Mouse (Mus musculus): ENCODE data around the gene Dock10. TPM values are rescaled to one million over a fixed set of nuclear protein-coding genes. Genes with fewer than 3 reads are reported as not detected.

Dock10 gene
- polyA plus RNA-seq, 1 experiment from 2014 or later, result 2.1 TPM

GRCm38 (mm10) chr1:80541522-80541921 lies 216.8 kb downstream of the Dock10 start:
- H3K4me1 ChIP-seq, result no peaks in the 10 kb centered on the region
- ATAC-seq (replicated peaks), result no peak
- H3K4me3 ChIP-seq, result no peak overlapping the region
- H3K4me2 ChIP-seq (replicated peaks), result no peak overlapping the region
- H3K27me3 ChIP-seq, result no peaks in the 10 kb centered on the region
- WGBS, result 84% methylated on average over 3 of the region's 3 CpGs
- no peaks in the 10 kb centered on the region for H3K9me3 ChIP-seq
- no peak overlapping the region for H3K27ac ChIP-seq (replicated peaks)
- no peak overlapping the region for H3K9ac ChIP-seq (replicated peaks)
- no peaks in the 10 kb centered on the region for H3K36me3 ChIP-seq

GRCm38 (mm10) chr1:80522197-80522596 lies 236.1 kb downstream of the Dock10 start:
- ATAC-seq (replicated peaks), result no peak
- no peak overlapping the region for H3K9ac ChIP-seq (replicated peaks)
- no peaks in the 10 kb centered on the region for H3K36me3 ChIP-seq
- no peaks in the 10 kb centered on the region for H3K9me3 ChIP-seq
- H3K4me1 ChIP-seq, result peaks cover 13% of the 10 kb centered on the region
- no peak overlapping the region for H3K4me2 ChIP-seq (replicated peaks)
- H3K27ac ChIP-seq (replicated peaks), result no peak overlapping the region
- 74% methylated on average over 5 of the region's 5 CpGs for WGBS
- H3K27me3 ChIP-seq, result no peaks in the 10 kb centered on the region
- no peak overlapping the region for H3K4me3 ChIP-seq

DNA sequence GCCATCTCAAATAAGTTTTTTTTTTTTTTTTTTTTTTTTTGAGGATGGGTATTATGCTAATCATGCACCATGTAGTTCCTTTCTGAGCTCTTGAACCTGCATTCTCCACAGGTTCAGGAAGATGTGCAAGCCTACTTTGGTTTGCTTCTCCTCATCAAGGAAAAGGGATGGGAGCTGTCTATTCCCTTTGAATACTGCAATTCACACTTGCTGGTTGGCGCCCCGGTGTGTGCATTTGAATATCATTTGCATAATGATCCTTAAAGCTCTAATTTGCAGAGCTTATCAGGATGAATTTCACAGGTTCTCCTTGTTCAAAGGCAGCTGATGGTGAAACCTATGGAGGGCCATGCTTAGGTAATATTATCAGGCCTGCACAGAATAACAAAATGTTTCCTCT lies 237.9 kb downstream of the Dock10 start:
- H3K36me3 ChIP-seq, result no peaks in the 10 kb centered on the region
- H3K4me1 ChIP-seq, result peaks cover 13% of the 10 kb centered on the region
- H3K27ac ChIP-seq (replicated peaks), result no peak overlapping the region
- no peak overlapping the region for H3K4me2 ChIP-seq (replicated peaks)
- no peak overlapping the region for H3K4me3 ChIP-seq
- WGBS, result 1% methylated on average over 2 of the region's 2 CpGs
- H3K9me3 ChIP-seq, result no peaks in the 10 kb centered on the region
- H3K9ac ChIP-seq (replicated peaks), result no peak overlapping the region
- H3K27me3 ChIP-seq, result no peaks in the 10 kb centered on the region
- ATAC-seq (replicated peaks), result peak; percentile 53

- peaks cover 13% of the 10 kb centered on the region for H3K4me1 ChIP-seq
- no peak overlapping the region for H3K9ac ChIP-seq (replicated peaks)
- peak; percentile 51; the same call in 1 of the 2 replicates for ATAC-seq (replicated peaks)
- H3K27ac ChIP-seq (replicated peaks), result no peak overlapping the region; the same call in 1 of the 2 replicates
- H3K4me3 ChIP-seq, result no peak overlapping the region
- H3K4me2 ChIP-seq (replicated peaks), result no peak overlapping the region
- H3K27me3 ChIP-seq, result no peaks in the 10 kb centered on the region
- 6% methylated on average over 1 of the region's 1 CpGs for WGBS
- no peaks in the 10 kb centered on the region for H3K9me3 ChIP-seq
- no peaks in the 10 kb centered on the region for H3K36me3 ChIP-seq
Measured at GRCm38 (mm10) chr1:80519893-80520292, 238.4 kb downstream of the Dock10 start.

DNA sequence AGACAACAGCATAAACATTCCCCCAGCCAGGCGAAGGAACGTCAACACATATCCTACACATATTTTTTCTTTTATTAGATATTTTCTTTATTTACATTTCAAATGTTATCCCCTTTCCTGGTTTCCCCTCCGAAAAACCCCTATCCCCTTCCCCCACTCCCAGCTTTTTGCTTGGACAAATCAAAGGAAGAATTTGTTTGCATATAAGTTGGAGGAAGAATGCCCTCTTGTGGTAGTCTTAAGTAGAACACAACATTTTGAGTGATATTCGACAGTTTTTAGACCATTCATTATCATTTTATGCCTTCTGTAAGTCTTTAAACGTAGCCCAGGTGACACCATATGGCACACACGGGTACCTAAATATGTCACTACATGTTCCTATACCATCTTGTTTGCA lies 242.5 kb downstream of the Dock10 start:
- ATAC-seq (replicated peaks), result no peak
- Histone ChIP-seq H3K9ac (replicated peaks) (no peak overlapping the region), H3K9me3 (no peaks in the 10 kb centered on the region), H3K4me1 (peaks cover 12% of the 10 kb centered on the region), H3K4me2 (replicated peaks) (no peak overlapping the region), H3K27ac (replicated peaks) (no peak overlapping the region), H3K4me3 (no peak overlapping the region), H3K36me3 (no peaks in the 10 kb centered on the region), H3K27me3 (no peaks in the 10 kb centered on the region)
- 35% methylated on average over 6 of the region's 6 CpGs for WGBS

DNA sequence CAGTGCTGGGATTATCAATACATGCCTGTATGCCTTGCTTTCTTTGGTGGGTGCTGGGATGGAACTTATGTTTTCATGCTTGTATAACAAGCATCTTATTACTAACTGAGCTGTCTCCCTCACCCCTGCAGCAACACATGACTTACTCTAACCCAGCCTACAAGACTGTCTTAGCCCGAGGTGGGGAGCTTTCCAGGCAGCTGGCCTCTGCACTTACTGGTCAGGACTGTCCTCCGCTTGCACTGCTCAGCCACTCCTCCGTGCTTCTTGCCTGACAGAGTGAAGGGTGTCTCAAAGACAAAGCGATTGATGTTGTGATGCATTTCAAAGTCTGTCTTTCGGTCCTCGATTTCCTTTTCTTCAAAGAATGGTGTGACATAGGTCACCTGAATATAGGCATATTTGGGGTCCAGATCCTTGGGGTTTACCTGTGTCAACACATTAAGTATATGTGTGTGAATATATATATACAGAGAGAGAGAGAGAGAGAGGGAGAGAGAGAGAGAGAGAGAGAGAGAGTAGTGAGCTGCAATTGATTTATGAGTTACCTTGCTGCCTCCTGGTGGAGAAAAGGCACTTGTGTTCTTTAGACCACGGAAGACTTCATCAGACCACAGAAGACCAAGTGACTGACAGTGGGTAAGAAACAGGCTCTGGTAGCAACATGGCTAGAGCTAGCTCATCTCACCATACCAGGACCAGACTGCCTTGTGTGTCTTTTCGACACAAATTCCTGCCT lies 245.9 kb downstream of the Dock10 start:
- H3K27me3 ChIP-seq, result no peaks in the 10 kb centered on the region
- peak; percentile 68 for ATAC-seq (replicated peaks)
- WGBS, result 57% methylated on average over 8 of the region's 8 CpGs
- no peaks in the 10 kb centered on the region for H3K36me3 ChIP-seq
- H3K9ac ChIP-seq (replicated peaks), result no peak overlapping the region
- no peak overlapping the region for H3K4me3 ChIP-seq
- H3K9me3 ChIP-seq, result no peaks in the 10 kb centered on the region
- no peaks in the 10 kb centered on the region for H3K4me1 ChIP-seq
- no peak overlapping the region for H3K4me2 ChIP-seq (replicated peaks)
- H3K27ac ChIP-seq (replicated peaks), result no peak overlapping the region

GRCm38 (mm10) chr1:80504757-80505156 lies 253.6 kb downstream of the Dock10 start:
- H3K9me3 ChIP-seq, result no peaks in the 10 kb centered on the region
- WGBS, result 84% methylated on average over 2 of the region's 2 CpGs
- no peak for ATAC-seq (replicated peaks)
- no peak overlapping the region for H3K4me3 ChIP-seq
- no peak overlapping the region for H3K4me2 ChIP-seq (replicated peaks)
- no peaks in the 10 kb centered on the region for H3K27me3 ChIP-seq
- no peaks in the 10 kb centered on the region for H3K36me3 ChIP-seq
- no peak overlapping the region for H3K9ac ChIP-seq (replicated peaks)
- peaks cover 3% of the 10 kb centered on the region; the same call in 1 of the 2 replicates for H3K4me1 ChIP-seq
- H3K27ac ChIP-seq (replicated peaks), result no peak overlapping the region

DNA sequence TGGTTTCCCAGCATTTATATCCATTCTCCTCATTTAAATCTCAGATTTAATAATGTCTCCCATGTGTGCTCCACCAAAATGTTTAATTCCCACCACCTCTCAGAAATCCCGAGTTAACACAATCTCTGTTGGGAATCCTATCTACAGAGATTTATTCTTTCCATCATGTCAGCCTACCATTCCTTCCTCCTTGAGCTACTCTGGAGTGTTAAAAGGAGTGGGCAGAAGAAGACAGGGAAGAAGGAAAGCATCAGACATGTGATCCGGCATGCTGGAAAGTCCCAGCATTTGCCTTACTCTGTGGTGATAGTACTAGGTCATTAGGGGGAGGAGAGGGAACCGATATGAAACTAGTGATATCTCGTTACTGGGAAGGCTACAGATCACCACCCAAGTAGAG lies 254.2 kb downstream of the Dock10 start:
- Histone ChIP-seq H3K4me1 (peaks cover 6% of the 10 kb centered on the region; the same call in 1 of the 2 replicates), H3K27me3 (no peaks in the 10 kb centered on the region), H3K9ac (replicated peaks) (no peak overlapping the region), H3K9me3 (no peaks in the 10 kb centered on the region), H3K4me3 (no peak overlapping the region), H3K4me2 (replicated peaks) (no peak overlapping the region), H3K36me3 (no peaks in the 10 kb centered on the region), H3K27ac (replicated peaks) (no peak overlapping the region)
- no peak for ATAC-seq (replicated peaks)
- WGBS, result 87% methylated on average over 4 of the region's 4 CpGs

DNA sequence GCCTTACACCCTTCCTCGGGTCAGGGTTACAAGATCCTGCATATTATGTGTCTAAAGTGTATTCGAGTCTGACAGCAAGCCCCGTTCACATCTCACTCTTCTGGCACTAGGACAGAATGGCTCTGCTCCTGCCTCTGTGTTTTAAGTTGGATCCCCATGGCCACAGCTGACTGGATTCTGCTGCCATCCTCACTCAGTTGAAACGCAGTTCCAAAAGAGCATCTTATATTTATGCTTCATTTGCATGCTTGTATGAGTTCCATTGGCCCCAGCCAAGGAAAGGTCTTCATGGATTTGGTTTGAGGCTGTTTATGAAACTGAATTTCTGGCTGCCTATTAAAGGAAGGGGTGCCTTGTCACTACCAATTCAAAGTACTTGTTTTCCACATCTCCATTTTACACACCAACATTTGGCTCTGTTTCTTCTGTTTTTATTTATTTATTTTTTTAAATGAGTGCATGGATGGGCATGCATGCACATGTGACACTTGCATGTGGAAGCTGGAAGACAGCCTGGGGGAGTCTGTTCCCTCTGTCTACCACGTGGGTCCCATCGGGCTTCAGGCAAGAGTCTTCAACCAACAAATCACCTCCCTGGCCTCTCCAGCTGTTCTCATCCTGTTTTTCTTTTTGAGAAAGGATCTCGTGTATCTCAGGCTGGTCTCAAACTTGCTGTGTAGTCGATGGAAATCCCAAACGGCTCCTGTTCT lies 255.7 kb downstream of the Dock10 start:
- Histone ChIP-seq H3K4me1 (peaks cover 6% of the 10 kb centered on the region; the same call in 1 of the 2 replicates), H3K36me3 (no peaks in the 10 kb centered on the region), H3K9me3 (no peaks in the 10 kb centered on the region), H3K9ac (replicated peaks) (no peak overlapping the region), H3K4me2 (replicated peaks) (no peak overlapping the region), H3K27ac (replicated peaks) (no peak overlapping the region), H3K4me3 (no peak overlapping the region), H3K27me3 (no peaks in the 10 kb centered on the region)
- WGBS, result 77% methylated on average over 9 of the region's 9 CpGs
- ATAC-seq (replicated peaks), result peak; percentile 57

GRCm38 (mm10) chr1:80499264-80499663 lies 259.1 kb downstream of the Dock10 start:
- Histone ChIP-seq H3K27me3 (no peaks in the 10 kb centered on the region), H3K4me1 (peaks cover 5% of the 10 kb centered on the region; the same call in 1 of the 2 replicates), H3K4me3 (no peak overlapping the region), H3K9ac (replicated peaks) (no peak overlapping the region), H3K36me3 (no peaks in the 10 kb centered on the region), H3K27ac (replicated peaks) (no peak overlapping the region), H3K9me3 (no peaks in the 10 kb centered on the region), H3K4me2 (replicated peaks) (no peak overlapping the region)
- WGBS, result 46% methylated on average over 7 of the region's 7 CpGs
- ATAC-seq (replicated peaks), result no peak

DNA sequence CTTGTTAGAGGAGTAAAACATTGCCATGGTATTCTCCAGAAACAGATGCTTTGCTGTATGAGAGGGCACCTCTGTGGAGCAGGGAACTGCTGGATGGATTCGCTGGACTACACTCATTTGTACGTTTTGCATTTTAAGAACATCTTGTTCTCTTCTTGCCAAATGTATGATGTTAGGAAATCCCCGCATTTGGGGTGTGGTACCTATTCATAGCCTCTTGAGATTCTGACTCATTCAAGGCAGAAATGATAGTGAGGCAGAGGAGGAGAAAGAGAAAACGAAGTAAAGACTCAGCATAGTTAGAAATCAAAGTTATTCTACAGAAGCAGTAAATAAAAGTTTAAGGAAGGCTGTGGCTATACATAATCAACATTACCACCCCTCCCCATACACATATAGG lies 262.0 kb downstream of the Dock10 start:
- Histone ChIP-seq H3K27ac (replicated peaks) (no peak overlapping the region), H3K4me2 (replicated peaks) (no peak overlapping the region), H3K27me3 (no peaks in the 10 kb centered on the region), H3K4me3 (no peak overlapping the region), H3K9me3 (no peaks in the 10 kb centered on the region), H3K36me3 (no peaks in the 10 kb centered on the region), H3K9ac (replicated peaks) (no peak overlapping the region), H3K4me1 (0 out of 2 replicates have a peak, but pooled peaks cover 3% of the 10 kb centered on the region)
- ATAC-seq (replicated peaks), result no peak
- 89% methylated on average over 4 of the region's 4 CpGs for WGBS

DNA sequence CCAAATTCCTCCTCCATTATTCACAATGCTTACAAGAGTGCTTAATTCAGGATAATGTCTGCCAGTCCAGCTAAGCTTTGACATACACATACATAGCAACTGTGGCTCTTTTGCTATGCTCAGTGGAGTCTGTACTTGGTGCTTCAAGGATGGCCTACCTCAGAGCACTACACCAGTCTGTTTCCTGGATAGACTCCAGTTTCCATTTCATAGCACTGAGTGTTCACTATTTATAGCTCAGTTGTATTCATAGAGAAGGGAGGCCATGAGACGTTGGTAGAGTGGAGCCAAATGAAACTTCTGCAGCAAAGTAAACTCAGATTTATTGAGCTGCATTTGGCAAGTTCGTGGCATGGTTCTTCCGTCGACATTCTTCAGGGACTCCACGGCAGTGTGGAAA lies 274.9 kb downstream of the Dock10 start:
- WGBS, result 77% methylated on average over 5 of the region's 5 CpGs
- H3K4me3 ChIP-seq, result no peak overlapping the region
- no peak for ATAC-seq (replicated peaks)
- no peak overlapping the region for H3K27ac ChIP-seq (replicated peaks)
- no peak overlapping the region for H3K9ac ChIP-seq (replicated peaks)
- H3K27me3 ChIP-seq, result no peaks in the 10 kb centered on the region
- H3K9me3 ChIP-seq, result no peaks in the 10 kb centered on the region
- H3K4me1 ChIP-seq, result peaks cover 5% of the 10 kb centered on the region; the same call in 1 of the 2 replicates
- no peaks in the 10 kb centered on the region for H3K36me3 ChIP-seq
- no peak overlapping the region for H3K4me2 ChIP-seq (replicated peaks)

Data from forebrain, embryonic 15.5 days (tissue).